Mouse (Mus musculus): ENCODE measurements around the gene Crtc1.
A peak's percentile ranks its signal among the peaks of the same experiment; 100 is the strongest.

DNA sequence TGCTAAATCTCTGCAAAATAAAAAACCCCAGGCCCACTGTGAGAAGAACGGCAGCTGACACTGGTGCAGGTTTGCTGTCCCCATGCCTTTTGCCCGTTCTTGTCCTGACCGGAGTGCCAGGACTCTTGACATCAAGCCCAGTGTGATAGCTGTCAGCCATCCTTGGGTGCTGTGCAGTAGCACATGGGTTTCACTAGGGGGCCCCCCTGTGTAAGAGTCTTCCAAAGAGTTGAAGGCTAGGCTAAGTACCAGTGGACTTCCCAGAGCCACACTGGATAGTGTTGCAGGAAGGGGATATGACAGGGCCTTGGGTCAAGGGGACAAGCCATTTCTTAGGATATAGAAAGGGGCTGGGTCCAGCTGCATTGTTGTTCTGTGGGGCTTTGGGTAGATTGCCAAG, 56.1 kb downstream of the Crtc1 start:
- TF ChIP-seq CTCF (IDR thresholded peaks at IDR 0.05; ENCODE audit: insufficient read depth, low read length) (peak; percentile 77), POLR2A (IDR thresholded peaks at IDR 0.05; ENCODE audit: borderline replicate concordance, extremely low read depth, low read depth, low read length) (no peak)
